Mouse (Mus musculus) lung, postnatal 0 days (tissue): ENCODE data around the gene Fam178b.

Experiments used
- CTCF ChIP-seq: IDR thresholded peaks from 2 replicates; pipeline ENCODE4 v1.5.1; 2016; ENCODE audit warnings: antibody characterized with exemption, mild to moderate bottlenecking
- EP300 ChIP-seq: IDR thresholded peaks from 2 replicates; pipeline ENCODE4 v1.6.1; 2016; ENCODE audit warnings: antibody characterized with exemption, mild to moderate bottlenecking, control low read depth

DNA sequence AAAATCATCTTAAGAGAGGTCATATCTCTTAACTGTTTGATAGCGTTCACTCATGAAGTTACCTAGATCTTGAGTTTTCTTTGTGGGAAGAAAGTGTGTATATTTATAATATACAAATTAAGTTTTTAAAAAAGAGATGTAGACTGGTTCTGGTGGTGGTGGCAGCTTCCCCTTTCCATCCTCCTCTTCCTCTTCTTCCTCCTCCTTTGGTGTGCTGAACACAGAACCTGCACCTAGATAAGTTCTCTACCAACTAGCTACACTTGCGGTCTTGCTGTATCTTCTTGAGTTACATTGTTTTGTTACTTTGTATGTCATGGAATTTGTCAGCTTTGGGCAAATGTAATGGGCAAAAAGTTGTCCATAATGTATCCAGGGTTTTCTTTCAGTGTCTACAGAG, 28.1 kb upstream of the Fam178b start:
- TF ChIP-seq CTCF (no peak), EP300 (no peak)
